Mouse (Mus musculus) heart, postnatal 0 days (tissue): ENCODE measurements around the gene Pi16.

Experiments used
- CTCF ChIP-seq: IDR thresholded peaks from 2 replicates; pipeline ENCODE4 v1.5.1; 2016; ENCODE audit warnings: antibody characterized with exemption, control low read depth, low read depth
- EP300 ChIP-seq: IDR thresholded peaks from 2 replicates; pipeline ENCODE4 v1.6.1; 2016; ENCODE audit warnings: antibody characterized with exemption, low read depth

- TF ChIP-seq CTCF (no peak), EP300 (no peak)
Measured at GRCm38 (mm10) chr17:29332186-29332685, 14.8 kb downstream of the Pi16 start.
